Mouse (Mus musculus): ENCODE data around the gene Tnks2. TPM values are rescaled to one million over a fixed set of nuclear protein-coding genes. Genes with fewer than 3 reads are reported as not detected.
A peak's percentile ranks its signal among the peaks of the same experiment; 100 is the strongest.

The Tnks2 gene
- polyA plus RNA-seq, 1 experiment from 2014 or later, result 71.7 TPM

DNA sequence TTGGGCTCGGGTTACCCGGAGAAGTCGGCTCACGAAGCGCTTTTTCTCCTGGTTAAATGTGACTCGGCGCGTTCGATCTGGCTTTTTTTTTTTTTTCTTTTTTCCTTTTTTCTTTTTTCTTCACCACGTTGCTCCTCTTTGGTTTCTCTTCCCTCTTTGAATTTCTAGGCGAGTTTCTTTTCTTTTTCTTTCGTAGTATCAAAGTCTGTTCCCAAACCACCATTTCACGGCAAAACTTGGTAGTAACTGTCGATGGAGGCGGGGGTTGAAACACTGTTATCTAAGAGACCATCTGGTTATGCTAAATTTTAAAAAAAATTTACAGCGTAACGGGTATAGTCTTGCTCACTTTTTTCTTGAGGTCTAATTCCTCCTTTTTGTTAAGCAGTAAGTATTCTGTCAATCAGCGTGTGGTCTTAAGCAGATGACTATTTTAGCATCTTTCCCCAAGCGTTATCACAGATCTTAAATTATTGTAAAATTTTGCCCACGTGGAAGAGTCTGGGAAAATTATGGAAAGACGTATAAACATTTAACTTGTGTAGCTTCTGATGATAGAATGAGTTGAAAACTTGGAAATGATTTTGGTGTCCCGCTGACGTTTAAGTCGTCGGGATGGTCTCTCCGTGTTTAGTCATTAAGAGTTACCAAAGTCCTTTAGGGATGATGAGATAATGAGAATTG is 92.7 kb downstream of the Tnks2 start:
- Histone ChIP-seq H3K27ac (replicated peaks in 1 of 2; ENCODE audit: control insufficient read depth in 1 of 2, insufficient read depth in 1 of 2, low read depth in 2 of 2, low read length in 2 of 2) (peak overlapping the region; percentile 90 to 96), H3K4me2 (ENCODE audit: low read length) (peak overlapping the region; percentile 79), H3K9ac (ENCODE audit: low read length) (peak overlapping the region; percentile 93), H3K27me3 (ENCODE audit: control insufficient read depth, insufficient read depth, low read length) (no peaks in the 10 kb centered on the region), H3K4me1 (ENCODE audit: control insufficient read depth in 2 of 2, insufficient read depth in 2 of 2, low read length in 2 of 2) (peaks cover 0 to 15% of the 10 kb centered on the region in 2 experiments; a peak in 2 of 4 replicates), H3K9me3 (ENCODE audit: control insufficient read depth, low read length) (no peaks in the 10 kb centered on the region), H3K36me3 (ENCODE audit: control insufficient read depth, insufficient read depth, low read length) (no peaks in the 10 kb centered on the region), H3K4me3 (ENCODE audit: control insufficient read depth in 1 of 2, insufficient read depth in 1 of 2, low read depth in 1 of 2, low read length in 2 of 2) (peak overlapping the region; percentile 95 to 96)
- no peak for ATAC-seq (ENCODE audit: insufficient number of reproducible peaks, insufficient read depth, low FRiP score, low read depth)
- WGBS, result under 1% methylated on average over 26 of the region's 26 CpGs

GRCm38 (mm10) chr19:36927800-36928361 is 93.8 kb downstream of the Tnks2 start:
- Histone ChIP-seq H3K4me2 (ENCODE audit: low read length) (peak overlapping the region; percentile 79), H3K4me1 (ENCODE audit: control insufficient read depth in 2 of 2, insufficient read depth in 2 of 2, low read length in 2 of 2) (peaks cover 0 to 16% of the 10 kb centered on the region in 2 experiments; a peak in 2 of 4 replicates), H3K27me3 (ENCODE audit: control insufficient read depth, insufficient read depth, low read length) (no peaks in the 10 kb centered on the region), H3K9me3 (ENCODE audit: control insufficient read depth, low read length) (no peaks in the 10 kb centered on the region), H3K27ac (replicated peaks in 1 of 2; ENCODE audit: control insufficient read depth in 1 of 2, insufficient read depth in 1 of 2, low read depth in 2 of 2, low read length in 2 of 2) (no peak overlapping the region), H3K4me3 (ENCODE audit: control insufficient read depth in 1 of 2, insufficient read depth in 1 of 2, low read depth in 1 of 2, low read length in 2 of 2) (no peak overlapping the region), H3K9ac (ENCODE audit: low read length) (no peak overlapping the region), H3K36me3 (ENCODE audit: control insufficient read depth, insufficient read depth, low read length) (no peaks in the 10 kb centered on the region)
- ATAC-seq (ENCODE audit: insufficient number of reproducible peaks, insufficient read depth, low FRiP score, low read depth), result no peak
- 83% methylated on average over 6 of the region's 6 CpGs for WGBS

GRCm38 (mm10) chr19:36929816-36930215 is 95.8 kb downstream of the Tnks2 start:
- Histone ChIP-seq H3K4me2 (ENCODE audit: low read length) (no peak overlapping the region), H3K27me3 (ENCODE audit: control insufficient read depth, insufficient read depth, low read length) (no peaks in the 10 kb centered on the region), H3K9me3 (ENCODE audit: control insufficient read depth, low read length) (no peaks in the 10 kb centered on the region), H3K36me3 (ENCODE audit: control insufficient read depth, insufficient read depth, low read length) (no peaks in the 10 kb centered on the region), H3K27ac (replicated peaks in 1 of 2; ENCODE audit: control insufficient read depth in 1 of 2, insufficient read depth in 1 of 2, low read depth in 2 of 2, low read length in 2 of 2) (no peak overlapping the region), H3K9ac (ENCODE audit: low read length) (no peak overlapping the region), H3K4me3 (ENCODE audit: control insufficient read depth in 1 of 2, insufficient read depth in 1 of 2, low read depth in 1 of 2, low read length in 2 of 2) (no peak overlapping the region), H3K4me1 (ENCODE audit: control insufficient read depth in 2 of 2, insufficient read depth in 2 of 2, low read length in 2 of 2) (peaks cover 0 to 15% of the 10 kb centered on the region in 2 experiments; a peak in 2 of 4 replicates)
- no peak for ATAC-seq (ENCODE audit: insufficient number of reproducible peaks, insufficient read depth, low FRiP score, low read depth)

GRCm38 (mm10) chr19:36932097-36932496 is 98.1 kb downstream of the Tnks2 start:
- Histone ChIP-seq H3K9me3 (ENCODE audit: control insufficient read depth, low read length) (no peaks in the 10 kb centered on the region), H3K9ac (ENCODE audit: low read length) (no peak overlapping the region), H3K4me2 (ENCODE audit: low read length) (no peak overlapping the region), H3K4me3 (ENCODE audit: control insufficient read depth in 1 of 2, insufficient read depth in 1 of 2, low read depth in 1 of 2, low read length in 2 of 2) (no peak overlapping the region), H3K36me3 (ENCODE audit: control insufficient read depth, insufficient read depth, low read length) (no peaks in the 10 kb centered on the region), H3K27me3 (ENCODE audit: control insufficient read depth, insufficient read depth, low read length) (no peaks in the 10 kb centered on the region), H3K4me1 (ENCODE audit: control insufficient read depth in 2 of 2, insufficient read depth in 2 of 2, low read length in 2 of 2) (peaks cover 0 to 7% of the 10 kb centered on the region in 2 experiments; a peak in 2 of 4 replicates), H3K27ac (replicated peaks in 1 of 2; ENCODE audit: control insufficient read depth in 1 of 2, insufficient read depth in 1 of 2, low read depth in 2 of 2, low read length in 2 of 2) (no peak overlapping the region)
- ATAC-seq (ENCODE audit: insufficient number of reproducible peaks, insufficient read depth, low FRiP score, low read depth), result no peak

GRCm38 (mm10) chr19:36932613-36933012 is 98.6 kb downstream of the Tnks2 start:
- H3K4me2 ChIP-seq (ENCODE audit: low read length), result no peak overlapping the region
- no peak overlapping the region for H3K27ac ChIP-seq (replicated peaks in 1 of 2; ENCODE audit: control insufficient read depth in 1 of 2, insufficient read depth in 1 of 2, low read depth in 2 of 2, low read length in 2 of 2)
- H3K9ac ChIP-seq (ENCODE audit: low read length), result no peak overlapping the region
- H3K27me3 ChIP-seq (ENCODE audit: control insufficient read depth, insufficient read depth, low read length), result no peaks in the 10 kb centered on the region
- no peak overlapping the region for H3K4me3 ChIP-seq (ENCODE audit: control insufficient read depth in 1 of 2, insufficient read depth in 1 of 2, low read depth in 1 of 2, low read length in 2 of 2)
- no peak for ATAC-seq (ENCODE audit: insufficient number of reproducible peaks, insufficient read depth, low FRiP score, low read depth)
- H3K9me3 ChIP-seq (ENCODE audit: control insufficient read depth, low read length), result no peaks in the 10 kb centered on the region
- 77% methylated on average over 2 of the region's 2 CpGs for WGBS
- no peaks in the 10 kb centered on the region for H3K36me3 ChIP-seq (ENCODE audit: control insufficient read depth, insufficient read depth, low read length)
- H3K4me1 ChIP-seq (ENCODE audit: control insufficient read depth in 2 of 2, insufficient read depth in 2 of 2, low read length in 2 of 2), result peaks cover 0 to 2% of the 10 kb centered on the region in 2 experiments; a peak in 1 of 4 replicates

DNA sequence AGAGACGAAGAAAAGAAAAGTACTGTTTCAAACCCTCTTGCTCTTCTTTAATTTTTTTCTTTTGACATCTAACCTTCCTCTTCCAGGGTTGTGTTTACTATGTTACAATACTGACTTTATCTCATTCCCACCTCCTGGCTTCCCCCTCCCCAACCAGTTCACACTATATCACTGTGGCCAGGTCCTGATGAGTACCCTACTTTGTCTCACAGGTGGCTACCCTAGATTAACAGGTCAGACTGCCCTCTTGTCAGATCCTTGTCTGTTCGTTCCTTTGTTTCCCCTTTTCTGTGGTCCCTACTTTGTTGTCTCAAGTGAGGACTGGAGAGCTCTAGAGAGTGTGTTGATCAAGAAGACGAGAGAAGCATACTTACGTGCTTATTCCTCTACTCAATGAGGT is 102.3 kb downstream of the Tnks2 start:
- WGBS, result 83% methylated on average over 4 of the region's 4 CpGs
- no peak overlapping the region for H3K4me3 ChIP-seq (ENCODE audit: control insufficient read depth in 1 of 2, insufficient read depth in 1 of 2, low read depth in 1 of 2, low read length in 2 of 2)

DNA sequence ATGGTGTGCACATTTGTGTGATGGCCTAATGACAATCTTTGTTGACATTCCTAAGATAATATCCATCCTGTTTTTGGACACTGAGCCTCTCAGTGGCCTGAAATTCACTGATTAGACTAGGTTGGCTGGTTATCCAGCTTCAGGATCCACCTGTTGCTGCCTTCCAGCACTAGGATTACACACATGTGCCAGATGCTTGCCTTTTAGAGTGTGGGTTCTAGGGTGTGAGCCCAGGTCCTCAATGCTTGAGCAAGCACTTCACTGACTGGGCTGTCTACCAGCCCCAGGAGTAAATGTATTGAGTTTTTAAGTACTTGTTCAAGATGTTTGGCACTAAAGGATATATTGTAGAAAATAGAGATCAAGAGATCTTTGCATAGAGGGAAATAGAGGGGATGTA is 104.0 kb downstream of the Tnks2 start:
- H3K4me1 ChIP-seq (ENCODE audit: control insufficient read depth in 2 of 2, insufficient read depth in 2 of 2, low read length in 2 of 2), result no peaks in the 10 kb centered on the region
- H3K9me3 ChIP-seq (ENCODE audit: control insufficient read depth, low read length), result no peaks in the 10 kb centered on the region
- no peak overlapping the region for H3K27ac ChIP-seq (replicated peaks in 1 of 2; ENCODE audit: control insufficient read depth in 1 of 2, insufficient read depth in 1 of 2, low read depth in 2 of 2, low read length in 2 of 2)
- H3K9ac ChIP-seq (ENCODE audit: low read length), result no peak overlapping the region
- no peaks in the 10 kb centered on the region for H3K36me3 ChIP-seq (ENCODE audit: control insufficient read depth, insufficient read depth, low read length)
- no peak for ATAC-seq (ENCODE audit: insufficient number of reproducible peaks, insufficient read depth, low FRiP score, low read depth)
- no peaks in the 10 kb centered on the region for H3K27me3 ChIP-seq (ENCODE audit: control insufficient read depth, insufficient read depth, low read length)
- no peak overlapping the region for H3K4me3 ChIP-seq (ENCODE audit: control insufficient read depth in 1 of 2, insufficient read depth in 1 of 2, low read depth in 1 of 2, low read length in 2 of 2)
- no peak overlapping the region for H3K4me2 ChIP-seq (ENCODE audit: low read length)

More for the DNA sequence above, 102.3 kb downstream of the Tnks2 start:
- no peaks in the 10 kb centered on the region for H3K36me3 ChIP-seq (ENCODE audit: control insufficient read depth, insufficient read depth, low read length)
- ATAC-seq (ENCODE audit: insufficient number of reproducible peaks, insufficient read depth, low FRiP score, low read depth), result no peak
- no peak overlapping the region for H3K4me2 ChIP-seq (ENCODE audit: low read length)
- no peak overlapping the region for H3K27ac ChIP-seq (replicated peaks in 1 of 2; ENCODE audit: control insufficient read depth in 1 of 2, insufficient read depth in 1 of 2, low read depth in 2 of 2, low read length in 2 of 2)
- no peaks in the 10 kb centered on the region for H3K9me3 ChIP-seq (ENCODE audit: control insufficient read depth, low read length)
- 0 out of 4 replicates have a peak, but pooled peaks cover 0 to 2% of the 10 kb centered on the region in 2 experiments for H3K4me1 ChIP-seq (ENCODE audit: control insufficient read depth in 2 of 2, insufficient read depth in 2 of 2, low read length in 2 of 2)
- no peaks in the 10 kb centered on the region for H3K27me3 ChIP-seq (ENCODE audit: control insufficient read depth, insufficient read depth, low read length)
- no peak overlapping the region for H3K9ac ChIP-seq (ENCODE audit: low read length)
